Mouse (Mus musculus): Measurements from ENCODE around the gene Lrpap1. TPM values are rescaled to one million over a fixed set of nuclear protein-coding genes. Genes with fewer than 3 reads are reported as not detected.

Lrpap1 gene
- polyA plus RNA-seq, 1 experiment, result 124 TPM

GRCm38 (mm10) chr5:35070314-35070713 lies 35.3 kb downstream of the Lrpap1 start:
- no peak for TF ChIP-seq POLR2A (IDR thresholded peaks at IDR 0.05; ENCODE audit: borderline replicate concordance, insufficient read depth, low read length)
- TF ChIP-seq CTCF (IDR thresholded peaks at IDR 0.05; ENCODE audit: borderline replicate concordance, insufficient read depth, low read depth, low read length), result no peak
- Histone ChIP-seq H3K27ac (ENCODE audit: insufficient read depth, low read length) (no peak overlapping the region), H3K27me3 (ENCODE audit: control insufficient read depth, insufficient read depth, low read length) (no peaks in the 10 kb centered on the region), H3K4me3 (replicated peaks; ENCODE audit: insufficient read depth, low read depth, low read length) (no peak overlapping the region), H3K4me1 (ENCODE audit: control insufficient read depth, insufficient read depth, low read length) (peaks cover 17% of the 10 kb centered on the region)
- 91% methylated on average over 8 of the region's 8 CpGs for WGBS
- DNase-seq, result no peak

- no peak for DNase-seq
- Histone ChIP-seq H3K4me3 (replicated peaks; ENCODE audit: insufficient read depth, low read depth, low read length) (no peak overlapping the region), H3K4me1 (ENCODE audit: control insufficient read depth, insufficient read depth, low read length) (peaks cover 16% of the 10 kb centered on the region), H3K27me3 (ENCODE audit: control insufficient read depth, insufficient read depth, low read length) (no peaks in the 10 kb centered on the region), H3K27ac (ENCODE audit: insufficient read depth, low read length) (no peak overlapping the region)
- 97% methylated on average over 2 of the region's 2 CpGs for WGBS
- TF ChIP-seq POLR2A (IDR thresholded peaks at IDR 0.05; ENCODE audit: borderline replicate concordance, insufficient read depth, low read length), result no peak
- TF ChIP-seq CTCF (IDR thresholded peaks at IDR 0.05; ENCODE audit: borderline replicate concordance, insufficient read depth, low read depth, low read length), result no peak
Measured at GRCm38 (mm10) chr5:35069841-35070240, 35.7 kb downstream of the Lrpap1 start.

DNA sequence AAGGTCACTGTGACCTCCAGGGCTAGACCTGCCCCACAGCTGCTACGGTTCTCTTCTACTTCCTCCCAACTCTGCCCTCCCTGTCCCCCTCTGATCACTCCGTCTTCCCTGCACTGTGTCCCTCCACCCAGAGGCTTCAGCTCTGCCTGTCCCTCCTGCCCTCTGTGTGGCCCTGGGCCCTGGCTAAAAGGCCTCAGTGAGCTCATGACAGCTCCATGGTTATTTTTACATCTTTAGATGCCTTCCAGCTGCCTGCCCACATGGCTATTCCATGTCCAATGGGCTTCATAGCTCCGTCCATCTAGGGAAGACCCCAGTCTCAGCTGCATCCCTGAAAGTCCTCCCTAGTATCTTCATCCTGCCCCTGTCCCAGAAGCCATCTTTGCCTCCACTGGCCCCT lies 45.5 kb downstream of the Lrpap1 start:
- no peaks in the 10 kb centered on the region for H3K27me3 ChIP-seq (ENCODE audit: control insufficient read depth, insufficient read depth, low read length)
- TF ChIP-seq CTCF (IDR thresholded peaks at IDR 0.05; ENCODE audit: borderline replicate concordance, insufficient read depth, low read depth, low read length) (no peak), POLR2A (IDR thresholded peaks at IDR 0.05; ENCODE audit: borderline replicate concordance, insufficient read depth, low read length) (no peak)
- H3K27ac ChIP-seq (ENCODE audit: insufficient read depth, low read length), result no peak overlapping the region
- 92% methylated on average over 3 of the region's 3 CpGs for WGBS
- peaks cover 6% of the 10 kb centered on the region for H3K4me1 ChIP-seq (ENCODE audit: control insufficient read depth, insufficient read depth, low read length)
- H3K4me3 ChIP-seq (replicated peaks; ENCODE audit: insufficient read depth, low read depth, low read length), result no peak overlapping the region
- no peak for DNase-seq

DNA sequence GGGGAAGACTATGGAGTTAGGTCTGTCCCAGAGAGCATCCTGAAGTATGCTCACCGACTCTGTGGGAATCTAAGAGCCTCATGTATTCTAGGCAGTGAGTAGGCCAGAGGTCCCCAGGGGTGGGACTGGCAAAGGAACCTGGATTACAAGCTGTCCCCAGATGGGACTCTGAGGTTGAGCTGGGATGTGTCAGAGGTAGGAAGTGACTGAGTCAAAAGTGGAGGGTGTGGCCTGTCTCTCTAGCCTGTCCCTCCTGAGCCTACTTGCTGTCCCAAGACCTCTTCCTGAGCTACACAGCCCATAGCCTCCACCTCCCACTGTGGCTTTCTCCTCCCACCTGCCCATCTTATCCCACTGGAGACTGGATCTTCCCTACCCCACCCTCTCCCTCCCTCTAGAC lies 47.4 kb downstream of the Lrpap1 start:
- Histone ChIP-seq H3K27ac (ENCODE audit: insufficient read depth, low read length) (no peak overlapping the region), H3K27me3 (ENCODE audit: control insufficient read depth, insufficient read depth, low read length) (no peaks in the 10 kb centered on the region), H3K4me3 (replicated peaks; ENCODE audit: insufficient read depth, low read depth, low read length) (peak overlapping the region; percentile 70), H3K4me1 (ENCODE audit: control insufficient read depth, insufficient read depth, low read length) (peaks cover 6% of the 10 kb centered on the region)
- DNase-seq, result no peak
- 52% methylated on average over 1 of the region's 1 CpGs for WGBS
- no peak for TF ChIP-seq POLR2A (IDR thresholded peaks at IDR 0.05; ENCODE audit: borderline replicate concordance, insufficient read depth, low read length)
- no peak for TF ChIP-seq CTCF (IDR thresholded peaks at IDR 0.05; ENCODE audit: borderline replicate concordance, insufficient read depth, low read depth, low read length)

DNA sequence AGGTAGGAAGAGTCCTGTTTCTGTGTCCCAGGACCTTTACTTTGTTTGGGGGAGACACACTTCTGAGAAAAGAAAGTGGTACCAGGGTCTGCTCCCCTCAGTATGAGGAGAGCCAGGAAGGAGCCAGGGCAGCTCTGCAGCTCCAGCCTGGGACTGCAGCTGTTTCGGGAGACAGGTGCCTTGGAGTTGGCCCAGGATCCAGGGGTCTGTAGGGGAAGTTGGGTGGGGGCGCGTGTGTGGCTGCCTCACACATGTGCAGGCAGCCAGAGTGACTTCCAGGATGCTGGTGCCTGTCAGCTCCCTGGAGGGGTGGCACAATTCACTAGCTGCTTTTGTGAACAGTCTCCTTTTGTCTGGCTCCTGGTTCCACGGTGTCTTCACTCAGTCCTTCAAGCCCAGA lies 48.0 kb downstream of the Lrpap1 start:
- TF ChIP-seq CTCF (IDR thresholded peaks at IDR 0.05; ENCODE audit: borderline replicate concordance, insufficient read depth, low read depth, low read length) (no peak), POLR2A (IDR thresholded peaks at IDR 0.05; ENCODE audit: borderline replicate concordance, insufficient read depth, low read length) (no peak)
- 11% methylated on average over 4 of the region's 4 CpGs for WGBS
- H3K27ac ChIP-seq (ENCODE audit: insufficient read depth, low read length), result no peak overlapping the region

GRCm38 (mm10) chr5:35056604-35057432 lies 48.7 kb downstream of the Lrpap1 start, which contains the start of gene Dok7:
Dok7 (plus strand) TSS chr5:35056766.
- no peaks in the 10 kb centered on the region for H3K27me3 ChIP-seq (ENCODE audit: control insufficient read depth, insufficient read depth, low read length)
- H3K27ac ChIP-seq (ENCODE audit: insufficient read depth, low read length), result peak within 1 kb of the TSS; percentile 37; the same call in 1 of the 2 replicates
- under 1% methylated on average over 74 of the region's 74 CpGs for WGBS
- DNase-seq, result peak; percentile 59 to 74
- 0 out of 2 replicates have a peak, but pooled peaks have one; percentile 4 for TF ChIP-seq CTCF (IDR thresholded peaks at IDR 0.05; ENCODE audit: borderline replicate concordance, insufficient read depth, low read depth, low read length)
- peak; percentile 22; the same call in 1 of the 2 replicates for TF ChIP-seq POLR2A (IDR thresholded peaks at IDR 0.05; ENCODE audit: borderline replicate concordance, insufficient read depth, low read length)
- H3K4me3 ChIP-seq (replicated peaks; ENCODE audit: insufficient read depth, low read depth, low read length), result peak within 1 kb of the TSS; percentile 77
- H3K4me1 ChIP-seq (ENCODE audit: control insufficient read depth, insufficient read depth, low read length), result peaks cover 6% of the 10 kb centered on the region

More for the DNA sequence above, 48.0 kb downstream of the Lrpap1 start:
- peaks cover 6% of the 10 kb centered on the region for H3K4me1 ChIP-seq (ENCODE audit: control insufficient read depth, insufficient read depth, low read length)
- H3K4me3 ChIP-seq (replicated peaks; ENCODE audit: insufficient read depth, low read depth, low read length), result peak overlapping the region; percentile 70
- H3K27me3 ChIP-seq (ENCODE audit: control insufficient read depth, insufficient read depth, low read length), result no peaks in the 10 kb centered on the region
- peak in 1 of 2 experiments; percentile 35 for DNase-seq

DNA sequence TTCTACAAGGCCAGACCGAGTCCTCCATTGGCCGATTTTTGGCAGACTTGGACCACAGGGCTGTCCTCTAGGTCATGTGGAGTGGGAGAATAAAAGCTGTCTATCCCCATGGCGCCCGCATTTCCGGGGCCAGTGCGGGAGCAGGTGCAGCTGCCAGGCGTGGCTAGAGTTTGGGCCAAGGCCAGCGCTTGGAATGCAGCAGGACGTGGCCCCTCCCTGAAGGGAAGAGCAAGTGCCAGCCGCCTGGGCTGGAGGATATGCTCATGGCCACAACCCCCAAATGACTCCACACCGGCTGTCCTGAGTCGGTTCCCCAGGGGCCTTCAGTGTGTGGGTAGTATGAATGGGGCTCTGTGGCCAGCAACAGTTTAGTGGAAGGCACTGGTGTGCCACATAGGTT lies 50.5 kb downstream of the Lrpap1 start:
- H3K4me1 ChIP-seq (ENCODE audit: control insufficient read depth, insufficient read depth, low read length), result peaks cover 6% of the 10 kb centered on the region
- no peak overlapping the region for H3K4me3 ChIP-seq (replicated peaks; ENCODE audit: insufficient read depth, low read depth, low read length)
- H3K27me3 ChIP-seq (ENCODE audit: control insufficient read depth, insufficient read depth, low read length), result no peaks in the 10 kb centered on the region
- TF ChIP-seq CTCF (IDR thresholded peaks at IDR 0.05; ENCODE audit: borderline replicate concordance, insufficient read depth, low read depth, low read length), result no peak
- no peak for TF ChIP-seq POLR2A (IDR thresholded peaks at IDR 0.05; ENCODE audit: borderline replicate concordance, insufficient read depth, low read length)
- DNase-seq, result peak; percentile 35 to 45
- no peak overlapping the region for H3K27ac ChIP-seq (ENCODE audit: insufficient read depth, low read length)
- 25% methylated on average over 12 of the region's 12 CpGs for WGBS

DNA sequence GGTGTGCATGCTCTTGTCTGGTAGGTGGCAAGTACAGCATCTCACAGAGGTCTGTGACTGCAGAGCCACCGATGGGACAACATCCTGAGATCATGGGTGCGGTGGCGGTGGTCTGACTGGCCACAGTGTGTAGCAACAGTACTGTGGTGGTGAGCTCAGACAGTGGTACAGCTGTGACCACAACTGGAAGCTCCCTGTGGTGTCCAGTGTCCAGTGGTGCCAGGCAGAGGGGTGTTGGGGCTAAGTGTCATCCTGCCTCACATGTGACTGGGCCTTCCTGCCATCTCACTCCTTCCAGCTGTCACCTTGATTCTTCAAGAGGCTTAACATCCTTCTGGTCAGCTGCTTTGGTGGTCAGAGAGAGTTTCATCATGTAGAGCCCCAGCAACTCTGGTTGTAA lies 50.9 kb downstream of the Lrpap1 start:
- DNase-seq, result no peak
- WGBS, result 98% methylated on average over 3 of the region's 3 CpGs
- Histone ChIP-seq H3K27ac (ENCODE audit: insufficient read depth, low read length) (no peak overlapping the region), H3K4me3 (replicated peaks; ENCODE audit: insufficient read depth, low read depth, low read length) (no peak overlapping the region), H3K27me3 (ENCODE audit: control insufficient read depth, insufficient read depth, low read length) (no peaks in the 10 kb centered on the region), H3K4me1 (ENCODE audit: control insufficient read depth, insufficient read depth, low read length) (peaks cover 6% of the 10 kb centered on the region)
- TF ChIP-seq CTCF (IDR thresholded peaks at IDR 0.05; ENCODE audit: borderline replicate concordance, insufficient read depth, low read depth, low read length) (no peak), POLR2A (IDR thresholded peaks at IDR 0.05; ENCODE audit: borderline replicate concordance, insufficient read depth, low read length) (no peak)
